Mouse (Mus musculus) kidney, postnatal 0 days (tissue): ENCODE results near the gene Nanog. TPM values are rescaled to one million over a fixed set of nuclear protein-coding genes. Genes with fewer than 3 reads are reported as not detected.

Experiments used
- ATAC-seq: fragments of 200-750 bp; cut with Nextera tagmentation; replicated peaks from 2 replicates; pipeline ENCODE4 v1.8.0; 2017; ENCODE audit warnings: low read depth, moderate number of reproducible peaks, moderate TSS enrichment, moderate library complexity; ENCODE audit not compliant: low FRiP score
- DNase-seq: peaks from one replicate; pipeline ENCODE4 v3.0.0-alpha.2; 2016; ENCODE audit warnings: low spot score
- H3K27ac ChIP-seq: fragments of 300-500 bp; sonication (generic); 2 replicates; pipeline ENCODE4 v1.5.1; 2014; ENCODE audit warnings: mild to moderate bottlenecking
- H3K27me3 ChIP-seq: fragments of 300-500 bp; sonication (generic); 2 replicates; pipeline ENCODE4 v1.6.1; 2014; ENCODE audit warnings: low read length, mixed read lengths; ENCODE audit not compliant: insufficient read depth
- H3K36me3 ChIP-seq: fragments of 300-500 bp; sonication (generic); 2 replicates; pipeline ENCODE4 v1.6.1; 2014; ENCODE audit warnings: low read length, mixed read lengths; ENCODE audit not compliant: insufficient read depth
- H3K4me1 ChIP-seq: fragments of 300-500 bp; sonication (generic); replicated peaks from 2 replicates; pipeline ENCODE4 v1.6.1; 2014; ENCODE audit warnings: antibody characterized with exemption, low read length, mixed read lengths; ENCODE audit not compliant: insufficient read depth
- H3K4me2 ChIP-seq: fragments of 300-500 bp; sonication (generic); 2 replicates; pipeline ENCODE4 v1.6.1; 2014; ENCODE audit warnings: mild to moderate bottlenecking, low read length, moderate library complexity, mixed read lengths
- H3K4me3 ChIP-seq: fragments of 300-500 bp; sonication (generic); replicated peaks from 2 replicates; pipeline ENCODE4 v1.5.1; 2014; ENCODE audit warnings: low read depth, low read length
- H3K9ac ChIP-seq: fragments of 300-500 bp; sonication (generic); 2 replicates; pipeline ENCODE4 v1.6.1; 2014; ENCODE audit warnings: low read depth, low read length
- H3K9me3 ChIP-seq: fragments of 300-500 bp; sonication (generic); replicated peaks from 2 replicates; pipeline ENCODE4 v1.6.1; 2016; ENCODE audit warnings: low read length, inconsistent platforms, mixed read lengths
- CTCF ChIP-seq: IDR thresholded peaks from 2 replicates; pipeline ENCODE4 v1.5.1; 2016; ENCODE audit warnings: antibody characterized with exemption, low read depth, mild to moderate bottlenecking, moderate library complexity
- WGBS: fragments of 180-500 bp; shearing (Covaris S2); extraction: QIAGEN DNeasy Blood & Tissue Kit; methylation state at CpG from one replicate; pipeline ENCODE4 v1.1.7; 2014; 5-methylcytosine and 5-hydroxymethylcytosine counted together
- polyA plus RNA-seq: library from polyadenylated mRNA; unstranded; fragments of >200 nt; fragmentation: Nextera tagmentation; extraction: Ambion mirVana; gene quantifications from 2 replicates; pipeline ENCODE4 v1.2.1, GENCODE M21; 2015

The Nanog gene
- polyA plus RNA-seq, 1 experiment from 2014 or later = not detected

DNA sequence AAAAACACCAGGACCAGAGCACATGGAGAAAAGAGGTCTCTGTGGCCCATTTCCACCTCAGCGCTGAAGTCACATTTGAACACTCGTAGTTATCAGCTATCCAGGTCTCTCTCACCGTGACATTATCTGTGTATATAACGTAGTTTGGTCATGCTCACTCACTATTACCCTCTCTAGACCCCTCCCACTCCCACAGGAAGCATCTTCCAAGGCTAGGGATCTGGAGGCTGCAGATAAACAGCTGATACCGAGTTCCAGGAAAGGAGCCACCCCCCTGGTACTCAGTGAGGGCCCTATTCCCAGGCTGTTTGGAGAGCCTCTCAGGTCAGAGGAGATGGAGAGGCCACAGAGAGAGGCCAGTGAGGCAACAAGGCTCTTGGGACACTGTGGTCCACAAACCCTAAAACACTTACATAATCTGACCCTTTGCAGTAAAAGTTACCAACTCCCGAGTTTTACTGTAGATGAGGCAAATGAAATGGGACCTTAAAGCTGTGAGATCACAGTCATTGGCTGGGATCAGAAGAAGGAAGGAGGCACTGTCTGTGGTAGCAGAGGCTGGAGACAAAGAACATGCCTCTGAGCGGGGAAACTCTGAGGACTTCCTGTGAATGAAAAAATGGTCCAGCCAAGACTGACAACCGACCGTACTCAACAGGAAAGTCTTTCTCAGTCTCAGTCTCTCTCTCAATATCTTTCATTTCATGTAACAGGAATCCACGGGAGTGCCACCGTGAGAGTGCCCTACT lies 55.8 kb downstream of the Nanog start:
- H3K27ac ChIP-seq = no peak overlapping the region
- WGBS = 65% methylated on average over 11 of the region's 11 CpGs
- TF ChIP-seq CTCF = no peak
- 0 out of 2 replicates have a peak, but pooled peaks cover 6% of the 10 kb centered on the region for H3K27me3 ChIP-seq
- no peaks in the 10 kb centered on the region for H3K4me1 ChIP-seq
- H3K9ac ChIP-seq = no peak overlapping the region
- DNase-seq (no peak), ATAC-seq (no peak)
- H3K4me3 ChIP-seq = no peak overlapping the region
- no peak overlapping the region for H3K4me2 ChIP-seq
- H3K9me3 ChIP-seq = no peaks in the 10 kb centered on the region
- H3K36me3 ChIP-seq = no peaks in the 10 kb centered on the region

DNA sequence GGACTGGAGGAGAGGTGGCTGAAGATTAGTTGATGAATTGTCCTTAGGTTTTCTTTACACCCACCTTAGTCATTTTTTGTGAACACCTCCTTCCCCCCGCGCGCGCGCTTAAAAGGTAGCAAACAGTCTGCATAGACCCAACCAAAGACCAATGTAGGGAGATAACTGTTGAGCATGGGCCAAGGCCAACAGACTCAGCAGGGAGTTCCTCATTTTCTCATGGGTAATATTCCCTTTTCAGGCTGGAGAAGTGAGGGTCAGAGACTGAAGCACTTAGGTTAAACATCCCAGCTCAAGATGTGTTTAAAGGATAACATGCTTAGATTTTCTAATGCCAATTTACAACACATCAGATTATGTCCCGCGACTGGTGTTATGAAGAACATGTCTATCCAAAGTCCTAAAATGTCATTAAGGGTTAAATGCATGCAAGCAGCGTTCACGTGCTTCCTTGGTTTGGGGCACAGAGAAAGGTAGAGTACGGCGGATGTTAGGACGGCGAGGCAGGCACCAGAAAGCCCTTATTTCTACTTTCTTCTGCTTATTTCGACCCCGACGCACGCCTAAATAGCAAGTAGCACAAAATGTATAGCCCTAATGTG lies 56.7 kb downstream of the Nanog start:
- no peak overlapping the region for H3K27ac ChIP-seq
- ATAC-seq (no peak), DNase-seq (no peak)
- H3K9ac ChIP-seq = no peak overlapping the region
- no peak for TF ChIP-seq CTCF
- H3K36me3 ChIP-seq = no peaks in the 10 kb centered on the region
- no peaks in the 10 kb centered on the region for H3K4me1 ChIP-seq
- no peaks in the 10 kb centered on the region for H3K9me3 ChIP-seq
- WGBS = 36% methylated on average over 17 of the region's 17 CpGs
- 0 out of 2 replicates have a peak, but pooled peaks cover 6% of the 10 kb centered on the region for H3K27me3 ChIP-seq
- peak overlapping the region; percentile 90 for H3K4me2 ChIP-seq
- peak overlapping the region; percentile 33 for H3K4me3 ChIP-seq

Other genes starting within 250 kb of the Nanog start
- gene Rimklb, start 208.7 kb upstream of the Nanog start, polyA plus RNA-seq = 6.6 and 9.8 TPM in 2 replicates
- 42.4 and 47.0 TPM in 2 replicates for gene Mfap5, start 201.6 kb upstream of the Nanog start, polyA plus RNA-seq
- not detected in 2 replicates for gene Aicda, start 153.7 kb upstream of the Nanog start, polyA plus RNA-seq
- gene Apobec1, start 105.0 kb upstream of the Nanog start, polyA plus RNA-seq = 3.6 TPM in 2 replicates
- not detected in 2 replicates for gene Gdf3, start 97.4 kb upstream of the Nanog start, polyA plus RNA-seq
- gene Dppa3, start 81.1 kb upstream of the Nanog start, polyA plus RNA-seq = not detected in 2 replicates
- 4.1 and 4.4 TPM in 2 replicates for gene Slc2a3, start 94.2 kb downstream of the Nanog start, polyA plus RNA-seq
- gene Foxj2, start 112.4 kb downstream of the Nanog start, polyA plus RNA-seq = 5.2 and 5.5 TPM in 2 replicates
- gene C3ar1, start 148.7 kb downstream of the Nanog start, polyA plus RNA-seq = 2.1 and 2.3 TPM in 2 replicates
- gene Necap1, start 167.0 kb downstream of the Nanog start, polyA plus RNA-seq = 37.6 and 39.8 TPM in 2 replicates
- 3.0 and 3.1 TPM in 2 replicates for gene Clec4a1, start 214.4 kb downstream of the Nanog start, polyA plus RNA-seq
- gene Clec4a3, start 245.0 kb downstream of the Nanog start, polyA plus RNA-seq = 3.5 and 4.3 TPM in 2 replicates